Mouse (Mus musculus): ENCODE results near the gene Zfp663.

DNA sequence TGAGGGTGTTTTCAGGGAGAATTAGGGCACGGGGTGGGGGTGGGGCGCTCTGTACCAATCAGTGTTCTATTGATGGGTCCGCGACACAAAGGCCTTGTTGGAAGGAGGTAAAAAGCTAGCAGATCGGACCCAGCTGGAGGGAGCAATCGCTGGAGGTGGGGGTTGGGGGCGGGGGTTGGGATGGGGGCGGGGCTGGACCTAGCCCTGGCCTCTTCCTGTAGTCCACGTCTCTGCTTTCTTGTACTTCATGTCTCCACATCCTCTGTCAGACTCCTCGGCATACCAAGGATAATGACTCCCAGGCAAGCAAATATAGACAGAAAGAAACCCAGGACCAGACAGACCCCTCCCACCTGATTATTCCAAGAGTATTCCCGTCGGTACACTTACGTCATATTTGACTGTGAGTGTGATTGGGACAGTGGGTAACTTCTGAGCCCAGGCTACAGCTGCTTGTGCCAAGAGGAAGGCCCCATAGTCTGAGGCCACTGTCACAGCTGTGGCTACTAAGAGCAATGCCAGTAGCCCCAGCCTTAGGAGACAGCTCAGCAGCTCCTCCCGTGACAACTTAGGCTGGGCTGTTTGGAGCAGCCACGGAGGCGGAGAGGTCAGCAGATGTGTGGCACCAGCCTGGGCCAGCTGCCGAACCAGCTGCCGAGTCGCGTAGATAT is 28.4 kb upstream of the Zfp663 start:
- TF ChIP-seq CTCF (IDR thresholded peaks at IDR 0.05; ENCODE audit: low read depth) (no peak), EP300 (IDR thresholded peaks at IDR 0.05; ENCODE audit: low read depth) (no peak)

All from heart, postnatal 0 days (tissue).